Mouse (Mus musculus): ENCODE results near the gene Capn11. TPM values are rescaled to one million over a fixed set of nuclear protein-coding genes. Genes with fewer than 3 reads are reported as not detected.

Gene Capn11
- total RNA-seq, 2 experiments from 2014 or later = 0.17 to 0.57 TPM

- DNase-seq = no peak
These were observed 23.7 kb upstream of the Capn11 start for GRCm38 (mm10) chr17:45682843-45683242.

- no peak for DNase-seq
These were observed 22.5 kb upstream of the Capn11 start for GRCm38 (mm10) chr17:45681588-45681987.

GRCm38 (mm10) chr17:45680391-45680980, 21.4 kb upstream of the Capn11 start:
- DNase-seq = peak; percentile 73 to 75

- peak; percentile 42 to 86 for DNase-seq
These were observed 19.0 kb upstream of the Capn11 start for GRCm38 (mm10) chr17:45678106-45678505.

GRCm38 (mm10) chr17:45672598-45672997, 13.5 kb upstream of the Capn11 start:
- no peak for DNase-seq

GRCm38 (mm10) chr17:45671821-45672220, 12.7 kb upstream of the Capn11 start:
- no peak for DNase-seq

- no peak for DNase-seq
These were observed 8.9 kb upstream of the Capn11 start for GRCm38 (mm10) chr17:45667986-45668385.

GRCm38 (mm10) chr17:45667481-45667880, 8.4 kb upstream of the Capn11 start:
- DNase-seq = no peak

GRCm38 (mm10) chr17:45666091-45666490, 7.0 kb upstream of the Capn11 start:
- no peak for DNase-seq

GRCm38 (mm10) chr17:45664608-45665007, 5.5 kb upstream of the Capn11 start:
- DNase-seq = no peak

- DNase-seq = peak; percentile 47 to 83
These were observed 4.2 kb upstream of the Capn11 start for GRCm38 (mm10) chr17:45663106-45663919.

GRCm38 (mm10) chr17:45655820-45656219, 3.3 kb downstream of the Capn11 start:
- no peak for DNase-seq

GRCm38 (mm10) chr17:45653233-45653632, 5.9 kb downstream of the Capn11 start:
- DNase-seq = no peak

- DNase-seq = no peak
These were observed 14.9 kb downstream of the Capn11 start for GRCm38 (mm10) chr17:45644185-45644584.

GRCm38 (mm10) chr17:45642701-45643100, 16.4 kb downstream of the Capn11 start:
- peak; percentile 57 to 85 for DNase-seq

- no peak for DNase-seq
These were observed 17.1 kb downstream of the Capn11 start for GRCm38 (mm10) chr17:45641981-45642380.

GRCm38 (mm10) chr17:45638596-45639295, 20.4 kb downstream of the Capn11 start:
- no peak for DNase-seq

- no peak for DNase-seq
These were observed 25.1 kb downstream of the Capn11 start for GRCm38 (mm10) chr17:45634033-45634432.

- DNase-seq = no peak
These were observed 27.2 kb downstream of the Capn11 start for GRCm38 (mm10) chr17:45631940-45632339.

- DNase-seq = no peak
These were observed 28.1 kb downstream of the Capn11 start for GRCm38 (mm10) chr17:45630992-45631391.

- peak; percentile 78 to 85 for DNase-seq
These were observed 29.0 kb downstream of the Capn11 start for GRCm38 (mm10) chr17:45629861-45630694.
